Mouse (Mus musculus): Measurements from ENCODE around the gene Ddc. TPM values are rescaled to one million over a fixed set of nuclear protein-coding genes. Genes with fewer than 3 reads are reported as not detected.

Gene Ddc
- polyA plus RNA-seq, 1 experiment from 2014 or later: 4.9 TPM

- H3K4me3 ChIP-seq: no peak overlapping the region
- no peak overlapping the region for H3K4me2 ChIP-seq (replicated peaks)
Observed at GRCm38 (mm10) chr11:11823980-11824911, 73.7 kb downstream of the Ddc start.

GRCm38 (mm10) chr11:11822181-11823095 is 75.5 kb downstream of the Ddc start:
- H3K4me3 ChIP-seq: no peak overlapping the region
- H3K27ac ChIP-seq: peak overlapping the region; percentile 54
- no peaks in the 10 kb centered on the region for H3K27me3 ChIP-seq (replicated peaks)
- no peaks in the 10 kb centered on the region for H3K9me3 ChIP-seq
- H3K4me1 ChIP-seq: peaks cover 49% of the 10 kb centered on the region
- WGBS: 2% methylated on average over 20 of the region's 20 CpGs
- H3K4me2 ChIP-seq (replicated peaks): peak overlapping the region; percentile 17
- H3K36me3 ChIP-seq: no peaks in the 10 kb centered on the region
- ATAC-seq (ENCODE audit: low FRiP score, low read depth): peak; percentile 35
- 0 out of 2 replicates have a peak overlapping the region, but pooled peaks have one; percentile 23 for H3K9ac ChIP-seq

More at GRCm38 (mm10) chr11:11823980-11824911, 73.7 kb downstream of the Ddc start:
- no peak for ATAC-seq (ENCODE audit: low FRiP score, low read depth)
- WGBS: 18% methylated on average over 12 of the region's 12 CpGs
- Histone ChIP-seq H3K9me3 (no peaks in the 10 kb centered on the region), H3K36me3 (no peaks in the 10 kb centered on the region), H3K4me1 (peaks cover 64% of the 10 kb centered on the region), H3K9ac (no peak overlapping the region), H3K27ac (no peak overlapping the region), H3K27me3 (replicated peaks) (no peaks in the 10 kb centered on the region)

GRCm38 (mm10) chr11:11821387-11821975 is 76.5 kb downstream of the Ddc start:
- Histone ChIP-seq H3K4me2 (replicated peaks) (peak overlapping the region; percentile 17), H3K27ac (peak overlapping the region; percentile 54; the same call in 1 of the 2 replicates), H3K9me3 (no peaks in the 10 kb centered on the region), H3K36me3 (no peaks in the 10 kb centered on the region), H3K9ac (0 out of 2 replicates have a peak overlapping the region, but pooled peaks have one; percentile 2), H3K4me1 (peaks cover 45% of the 10 kb centered on the region), H3K27me3 (replicated peaks) (no peaks in the 10 kb centered on the region), H3K4me3 (no peak overlapping the region)
- ATAC-seq (ENCODE audit: low FRiP score, low read depth): peak; percentile 80
- WGBS: 6% methylated on average over 16 of the region's 16 CpGs

GRCm38 (mm10) chr11:11820737-11821136 is 77.2 kb downstream of the Ddc start:
- Histone ChIP-seq H3K4me3 (no peak overlapping the region), H3K4me2 (replicated peaks) (no peak overlapping the region), H3K36me3 (no peaks in the 10 kb centered on the region), H3K4me1 (peaks cover 45% of the 10 kb centered on the region), H3K27ac (0 out of 2 replicates have a peak overlapping the region, but pooled peaks have one; percentile 15), H3K9ac (no peak overlapping the region), H3K27me3 (replicated peaks) (no peaks in the 10 kb centered on the region), H3K9me3 (no peaks in the 10 kb centered on the region)
- 64% methylated on average over 3 of the region's 3 CpGs for WGBS
- no peak; the same call in 1 of the 2 replicates for ATAC-seq (ENCODE audit: low FRiP score, low read depth)

- Histone ChIP-seq H3K9ac (no peak overlapping the region), H3K27me3 (replicated peaks) (no peaks in the 10 kb centered on the region), H3K4me1 (peaks cover 43% of the 10 kb centered on the region), H3K4me2 (replicated peaks) (no peak overlapping the region), H3K27ac (no peak overlapping the region), H3K4me3 (no peak overlapping the region), H3K36me3 (no peaks in the 10 kb centered on the region), H3K9me3 (no peaks in the 10 kb centered on the region)
- ATAC-seq (ENCODE audit: low FRiP score, low read depth): peak; percentile 28
- WGBS: 9% methylated on average over 2 of the region's 2 CpGs
Observed at GRCm38 (mm10) chr11:11820251-11820650, 77.7 kb downstream of the Ddc start.

GRCm38 (mm10) chr11:11819206-11819605 is 78.7 kb downstream of the Ddc start:
- H3K27ac ChIP-seq: no peak overlapping the region
- 90% methylated on average over 5 of the region's 5 CpGs for WGBS
- H3K4me1 ChIP-seq: peaks cover 34% of the 10 kb centered on the region
- no peaks in the 10 kb centered on the region for H3K9me3 ChIP-seq
- no peak overlapping the region for H3K4me2 ChIP-seq (replicated peaks)
- H3K27me3 ChIP-seq (replicated peaks): no peaks in the 10 kb centered on the region
- no peaks in the 10 kb centered on the region for H3K36me3 ChIP-seq
- no peak overlapping the region for H3K9ac ChIP-seq
- ATAC-seq (ENCODE audit: low FRiP score, low read depth): no peak
- no peak overlapping the region for H3K4me3 ChIP-seq

GRCm38 (mm10) chr11:11818797-11819196 is 79.1 kb downstream of the Ddc start:
- Histone ChIP-seq H3K9me3 (no peaks in the 10 kb centered on the region), H3K9ac (no peak overlapping the region), H3K4me2 (replicated peaks) (no peak overlapping the region), H3K4me3 (no peak overlapping the region), H3K36me3 (no peaks in the 10 kb centered on the region), H3K27me3 (replicated peaks) (no peaks in the 10 kb centered on the region), H3K27ac (no peak overlapping the region), H3K4me1 (peaks cover 30% of the 10 kb centered on the region)
- ATAC-seq (ENCODE audit: low FRiP score, low read depth): no peak
- 89% methylated on average over 6 of the region's 6 CpGs for WGBS

- no peak overlapping the region for H3K4me3 ChIP-seq
- H3K36me3 ChIP-seq: no peaks in the 10 kb centered on the region
- H3K4me2 ChIP-seq (replicated peaks): no peak overlapping the region
- H3K4me1 ChIP-seq: 0 out of 2 replicates have a peak, but pooled peaks cover 2% of the 10 kb centered on the region
- H3K27me3 ChIP-seq (replicated peaks): no peaks in the 10 kb centered on the region
- ATAC-seq (ENCODE audit: low FRiP score, low read depth): no peak
- H3K9me3 ChIP-seq: no peaks in the 10 kb centered on the region
- no peak overlapping the region for H3K9ac ChIP-seq
- H3K27ac ChIP-seq: no peak overlapping the region
- 81% methylated on average over 3 of the region's 3 CpGs for WGBS
Observed at GRCm38 (mm10) chr11:11815737-11816136, 82.2 kb downstream of the Ddc start.

GRCm38 (mm10) chr11:11811906-11812480 is 86.0 kb downstream of the Ddc start:
- no peak for ATAC-seq (ENCODE audit: low FRiP score, low read depth)
- Histone ChIP-seq H3K27me3 (replicated peaks) (no peaks in the 10 kb centered on the region), H3K9me3 (no peaks in the 10 kb centered on the region), H3K36me3 (no peaks in the 10 kb centered on the region), H3K4me1 (0 out of 2 replicates have a peak, but pooled peaks cover 8% of the 10 kb centered on the region), H3K4me2 (replicated peaks) (peak overlapping the region; percentile 33), H3K9ac (no peak overlapping the region), H3K27ac (no peak overlapping the region), H3K4me3 (no peak overlapping the region)
- 25% methylated on average over 9 of the region's 9 CpGs for WGBS

- peak overlapping the region; percentile 59 for H3K4me2 ChIP-seq (replicated peaks)
- no peaks in the 10 kb centered on the region for H3K9me3 ChIP-seq
- ATAC-seq (ENCODE audit: low FRiP score, low read depth): peak; percentile 54
- 3% methylated on average over 11 of the region's 11 CpGs for WGBS
- peak overlapping the region; percentile 84 for H3K27ac ChIP-seq
- no peaks in the 10 kb centered on the region for H3K27me3 ChIP-seq (replicated peaks)
- H3K4me1 ChIP-seq: 0 out of 2 replicates have a peak, but pooled peaks cover 8% of the 10 kb centered on the region
- peak overlapping the region; percentile 67 for H3K4me3 ChIP-seq
- peaks cover 6% of the 10 kb centered on the region; the same call in 1 of the 2 replicates for H3K36me3 ChIP-seq
- peak overlapping the region; percentile 64 for H3K9ac ChIP-seq
Observed at GRCm38 (mm10) chr11:11809404-11810175, 88.4 kb downstream of the Ddc start.
